Mouse (Mus musculus) C2C12 (cell line): Measurements from ENCODE around the gene Gm5483.
"Not testable (repeated sequence)": the region's sequence is repeated elsewhere in the genome, so short reads cannot be mapped to it uniquely, and the experiment has no call there.

ENCODE experiments used
- CTCF ChIP-seq: IDR thresholded peaks from one replicate; pipeline ENCODE4 v1.5.1; 2011; ENCODE audit not compliant: control insufficient read depth, insufficient read depth, insufficient read length
- MYOD1 ChIP-seq: IDR thresholded peaks from one replicate; pipeline ENCODE4 v1.6.1; 2011; ENCODE audit warnings: low read depth; ENCODE audit not compliant: control insufficient read depth, insufficient read length

DNA sequence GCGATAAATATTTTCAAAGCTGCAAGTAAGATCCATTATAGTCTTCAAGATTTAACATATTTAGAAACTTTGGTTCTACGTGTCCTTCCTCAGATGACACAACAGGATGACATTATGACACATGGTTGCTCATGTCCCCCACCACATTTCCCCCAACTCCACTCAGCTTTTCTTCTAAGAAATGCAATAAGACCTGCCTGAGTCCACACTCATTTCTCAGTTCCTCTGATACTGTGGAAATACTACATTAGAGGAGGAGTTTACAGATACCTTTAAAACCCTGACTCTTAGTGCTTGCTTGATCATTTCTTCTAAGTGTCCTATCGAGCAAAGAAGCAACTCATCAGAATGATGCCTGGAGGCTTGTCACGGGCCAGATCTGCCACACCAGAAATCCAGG is at the start of gene Gm5483:
- TF ChIP-seq CTCF, MYOD1: not testable (repeated sequence)
